Comparison of ENCODE assay signal across 24 mouse cellular contexts in genomic region chr2:51637681-51638080, GRCm38 (mm10). TPM values are rescaled to one million over a fixed set of nuclear protein-coding genes. Genes with fewer than 3 reads are reported as not detected.
"Had no signal": no experiment of that assay in that cellular context is flagged by ENCODE, and none has a peak within 500 bp of the region (broad histone marks: within the 10 kb centered on the region; RNA-seq: fewer than 3 reads in every experiment).

No protein-coding gene starts in this region.

- H3K27ac ChIP-seq: kidney, embryonic 15.5 days; limb, embryonic 10.5 days; liver, embryonic 14.5 days; midbrain, embryonic 12.5 days; stomach, postnatal 0 days had no signal

- H3K9ac ChIP-seq: kidney, embryonic 15.5 days; liver, embryonic 14.5 days; midbrain, embryonic 12.5 days had no signal

- H3K9me3 ChIP-seq: kidney, embryonic 15.5 days; limb, embryonic 10.5 days; megakaryocyte, embryonic 14.5 days; midbrain, embryonic 12.5 days had no signal

- DNase-seq: kidney, adult 2 months; kidney, postnatal 14 days; lung, adult 2 months; lung, postnatal 36 days; right cerebral cortex, postnatal 14 days had no signal

- ATAC-seq: intestine, embryonic 16.5 days; lung, postnatal 0 days had no signal

- H3K4me1 ChIP-seq: kidney, embryonic 15.5 days; megakaryocyte, embryonic 14.5 days; midbrain, embryonic 12.5 days had no signal

- H3K36me3 ChIP-seq: kidney, embryonic 15.5 days; limb, embryonic 10.5 days; midbrain, embryonic 12.5 days had no signal

- H3K4me3 ChIP-seq: kidney, embryonic 15.5 days; limb, embryonic 10.5 days; megakaryocyte, embryonic 14.5 days; midbrain, embryonic 12.5 days had no signal

- H3K4me2 ChIP-seq: kidney, embryonic 15.5 days; midbrain, embryonic 12.5 days had no signal

- H3K27me3 ChIP-seq: kidney, embryonic 15.5 days; megakaryocyte, embryonic 14.5 days; midbrain, embryonic 12.5 days had no signal

RNA-seq across cellular contexts. Expression of gene Tas2r134, which starts 10.4 kb away (rescaled TPM):
- total RNA-seq: layer of hippocampus, adult 8-10 months; layer of hippocampus, postnatal 14 days; left cerebral cortex, adult 18-20 months; left cerebral cortex, postnatal 14 days; midbrain, postnatal 0 days had no signal
- polyA plus RNA-seq: intestine, embryonic 16.5 days; kidney, adult 2 months; kidney, embryonic 15.5 days; large intestine, adult 2 months; limb, embryonic 10.5 days; limb, embryonic 14.5 days; liver, embryonic 14.5 days; lung, adult 2 months; lung, postnatal 0 days; midbrain, embryonic 12.5 days; midbrain, postnatal 0 days; neural tube, embryonic 14.5 days; spleen, adult 2 months; stomach, postnatal 0 days; thymus, postnatal 0 days; urinary bladder, adult 2 months had no signal
